Mouse (Mus musculus): ENCODE data around the gene Phyhipl.
A peak's percentile ranks its signal among the peaks of the same experiment; 100 is the strongest.

Phyhipl gene

DNA sequence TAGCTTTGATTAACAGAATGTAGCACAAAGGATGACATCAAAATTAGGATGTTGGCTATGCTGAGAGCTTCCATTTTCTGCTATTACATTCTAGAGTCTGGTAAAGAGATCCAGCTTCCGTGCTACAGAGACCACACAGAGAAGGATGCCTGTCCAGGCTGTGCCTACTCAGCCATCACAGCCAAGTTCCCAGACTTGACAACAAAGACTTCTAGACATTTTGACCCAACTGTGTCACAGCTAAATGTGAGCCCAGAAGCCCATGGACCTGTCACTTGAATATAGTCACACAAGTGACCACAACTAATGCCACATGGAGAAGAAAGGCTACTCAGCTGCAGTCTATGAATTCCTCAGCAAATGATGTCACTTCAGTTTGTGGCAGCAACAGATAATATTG, 24.6 kb downstream of the Phyhipl start:
- DNase-seq, result no peak

DNA sequence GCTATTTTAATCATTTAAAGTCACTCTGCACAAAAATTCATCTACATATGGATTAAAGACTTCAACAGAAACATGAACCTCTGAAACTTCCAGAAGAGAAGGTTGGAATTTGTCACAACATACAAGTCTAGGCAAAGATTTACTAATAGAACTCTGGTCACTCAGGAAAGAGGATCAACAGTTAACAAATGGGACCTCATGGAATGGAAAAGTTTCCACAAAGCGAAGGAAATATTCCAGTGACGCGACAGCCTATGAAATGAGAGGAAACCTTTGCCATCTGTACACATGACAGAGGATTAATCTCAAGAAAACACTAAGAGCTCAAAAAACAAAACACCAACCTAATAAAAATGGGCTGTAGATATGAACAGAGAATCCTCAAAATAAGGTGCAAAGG, 32.3 kb downstream of the Phyhipl start:
- DNase-seq, result no peak

DNA sequence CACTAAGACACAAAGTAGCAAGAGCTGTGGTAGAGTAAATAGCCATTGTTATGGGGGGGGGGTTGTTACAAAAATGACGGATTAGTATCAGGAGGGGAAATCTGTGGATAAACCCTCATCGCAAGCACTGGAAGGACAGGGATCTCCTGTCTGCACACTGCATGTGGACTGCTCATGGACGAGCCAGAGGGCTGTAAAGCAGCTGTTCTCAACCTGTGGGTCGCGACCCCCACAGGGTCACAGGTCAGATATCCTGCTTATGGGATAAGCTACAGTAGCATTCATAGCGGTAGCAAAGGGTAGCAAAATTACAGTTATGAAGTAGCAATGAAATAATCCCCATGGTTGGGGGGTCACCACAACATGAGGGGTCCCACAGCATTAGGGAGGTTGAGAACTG, 39.4 kb downstream of the Phyhipl start:
- no peak for DNase-seq

DNA sequence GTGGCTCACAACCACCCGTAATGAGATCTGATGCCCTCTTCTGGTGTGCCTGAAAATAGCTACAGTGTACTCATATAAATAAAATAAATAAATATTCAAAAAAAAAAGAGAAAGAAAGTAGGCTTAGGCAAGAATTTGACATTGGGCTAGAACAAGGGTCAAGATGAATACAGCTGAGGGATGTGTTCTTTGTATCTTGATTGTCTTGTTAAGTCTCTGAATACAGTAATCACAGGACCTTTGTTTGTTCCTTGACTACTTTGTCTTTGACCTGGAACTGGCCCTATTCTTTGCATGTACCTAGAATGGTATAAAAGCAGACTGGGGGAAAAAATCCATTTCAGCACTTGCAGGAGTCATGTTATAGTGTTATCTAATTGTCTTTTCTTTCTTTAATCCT, 44.1 kb downstream of the Phyhipl start:
- DNase-seq, result no peak

DNA sequence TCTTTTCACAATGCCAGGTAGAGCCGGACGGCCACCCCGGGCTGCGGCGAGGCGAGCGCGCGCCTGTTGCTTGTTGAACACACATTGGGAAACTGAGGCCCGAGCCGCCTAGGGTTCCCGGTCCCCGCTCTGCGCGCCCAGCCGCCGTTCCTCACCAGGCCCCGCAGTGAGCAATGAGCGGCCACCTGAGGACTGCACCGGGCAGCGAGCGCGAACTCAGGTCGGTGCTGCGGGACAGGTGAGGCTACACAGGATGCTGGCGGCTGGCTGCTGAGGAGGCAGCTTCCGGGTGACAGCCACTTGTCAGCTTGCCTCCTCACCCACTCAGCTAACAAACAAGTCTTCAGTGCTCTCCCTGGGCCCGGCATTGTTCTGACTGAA, 55.9 kb downstream of the Phyhipl start:
- no peak for DNase-seq

DNA sequence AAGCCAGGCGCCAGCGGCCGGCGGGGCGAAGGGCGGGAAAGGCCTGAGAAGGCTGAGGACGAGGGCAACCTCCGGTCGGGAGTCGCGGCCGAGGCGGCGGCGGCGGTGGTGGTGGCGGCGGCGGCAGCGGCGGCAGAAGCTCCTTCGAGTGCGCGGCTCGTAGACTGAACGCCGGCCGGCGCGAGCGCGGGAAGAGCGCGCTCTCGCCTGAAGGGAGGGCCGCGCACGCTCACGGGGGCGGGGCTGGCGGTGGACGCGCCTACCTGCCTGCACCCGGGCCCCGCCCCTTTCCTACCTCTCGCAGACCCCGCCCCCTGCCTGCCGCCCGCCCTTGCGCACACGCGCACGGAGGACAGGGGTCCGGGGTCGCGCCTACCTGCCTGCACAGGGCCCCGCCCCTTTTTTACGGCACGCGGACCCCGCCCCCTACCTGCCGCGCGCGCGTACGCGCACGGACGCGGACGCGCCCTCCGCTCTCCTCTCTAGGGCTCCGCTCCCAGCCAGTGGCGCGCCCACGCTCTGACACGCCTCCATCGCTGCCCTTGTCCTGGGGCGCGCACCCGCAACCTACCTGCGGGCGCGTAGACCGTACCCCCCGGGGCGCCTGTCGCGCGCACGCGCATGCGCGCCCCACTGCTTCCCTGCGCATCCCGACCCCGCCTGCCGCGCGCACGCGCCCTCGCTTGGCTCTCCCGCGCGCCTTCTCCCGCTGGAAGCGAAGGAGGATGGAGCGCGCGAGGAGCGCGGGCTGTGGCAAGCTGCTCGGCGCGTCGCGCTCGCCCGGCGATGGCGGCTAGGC, 56.4 kb downstream of the Phyhipl start:
- DNase-seq, result peak; percentile 92

DNA sequence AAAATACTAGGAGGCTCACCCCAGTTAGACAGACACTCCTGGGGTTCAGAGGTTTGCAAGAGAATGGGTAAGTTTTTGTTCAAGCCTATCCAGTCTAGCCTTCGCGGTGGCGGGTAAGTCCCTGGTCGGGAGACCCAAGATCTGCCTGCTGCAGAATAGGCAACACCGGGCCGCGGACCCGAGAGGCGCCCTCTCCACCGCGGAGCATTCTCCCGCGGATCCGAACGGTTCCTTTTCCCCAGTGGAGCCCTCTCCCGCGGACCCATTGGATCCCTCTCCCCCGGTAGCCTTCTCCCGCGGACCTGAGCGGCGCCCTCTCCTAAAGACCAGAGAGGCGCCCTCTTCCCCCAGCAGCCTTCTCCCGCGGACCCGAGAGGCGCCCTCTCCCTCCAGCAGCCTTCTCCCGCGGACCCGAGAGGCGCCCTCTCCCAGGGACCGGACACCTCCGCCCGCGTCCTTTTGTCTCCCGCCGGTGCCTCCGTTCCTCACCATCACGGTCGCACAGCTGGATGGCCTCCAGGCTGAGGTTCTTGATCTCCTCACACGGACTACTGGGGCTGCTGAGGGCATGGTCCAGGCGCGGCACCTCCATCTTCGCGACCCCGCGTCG, 57.1 kb downstream of the Phyhipl start:
- DNase-seq, result no peak

DNA sequence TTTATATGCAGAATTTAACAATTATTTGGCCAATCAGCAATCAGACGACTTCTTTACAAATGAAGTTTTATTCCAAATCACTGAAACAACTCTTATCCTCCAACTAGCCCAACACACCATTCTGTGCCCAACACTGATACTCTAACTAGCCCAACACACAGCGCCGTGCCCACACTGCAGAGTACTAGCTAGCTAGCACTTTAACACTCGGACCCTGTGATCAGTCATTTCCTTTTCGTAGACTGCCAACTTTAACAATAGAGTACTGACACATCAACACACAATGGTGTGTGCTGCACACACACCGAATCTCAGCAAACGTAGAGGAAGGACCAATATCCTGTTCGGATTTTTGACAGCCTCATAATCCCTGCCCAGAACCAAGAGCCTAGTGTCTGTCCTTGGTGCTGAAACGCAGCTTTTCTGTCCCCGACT, 57.7 kb downstream of the Phyhipl start:
- peak; percentile 80 for DNase-seq

DNA sequence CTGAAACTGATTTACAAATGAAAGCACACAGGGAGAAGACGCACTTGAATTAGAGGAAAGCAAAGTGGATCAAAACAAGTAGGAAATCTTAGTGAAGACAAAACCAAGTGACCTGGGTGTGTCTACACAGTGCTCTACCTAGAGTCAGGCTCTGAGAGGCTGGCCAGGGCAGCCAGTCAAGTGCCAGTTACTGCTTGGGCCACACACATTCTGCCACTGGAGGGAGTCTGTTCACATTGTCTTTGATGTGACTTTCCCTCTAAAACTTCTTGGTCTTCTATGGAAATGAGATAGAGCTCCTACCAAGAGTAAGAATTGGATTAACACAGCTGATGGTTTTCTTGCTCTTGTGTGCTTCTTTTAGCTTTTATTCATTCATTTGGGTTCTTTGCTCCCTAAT, 61.8 kb downstream of the Phyhipl start:
- peak; percentile 46 for DNase-seq

DNA sequence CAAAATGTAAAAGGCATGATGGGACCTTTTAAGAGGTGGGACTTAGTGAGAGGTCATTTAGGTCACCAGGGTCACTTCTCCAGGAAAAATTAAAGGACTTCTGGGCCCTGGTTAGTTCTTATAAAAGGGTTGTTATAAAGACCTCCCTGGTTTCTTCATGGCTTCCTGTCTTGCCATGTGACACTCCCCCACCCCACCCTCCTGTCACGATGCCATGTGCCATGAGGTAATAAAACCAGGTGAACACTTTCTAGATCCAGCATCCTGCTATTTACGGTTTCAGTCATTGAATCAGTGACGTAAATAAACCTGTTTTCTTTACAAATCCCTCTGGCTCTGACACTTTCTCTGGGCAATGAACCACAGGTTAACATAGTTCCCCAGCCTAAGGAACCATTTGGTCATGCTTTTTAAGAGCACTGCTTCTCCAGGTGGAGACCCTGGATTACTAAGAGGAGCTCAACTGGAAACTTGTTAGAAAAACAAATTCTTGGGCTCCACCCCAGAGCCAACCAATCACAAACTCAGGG, 68.8 kb downstream of the Phyhipl start:
- no peak for DNase-seq

DNA sequence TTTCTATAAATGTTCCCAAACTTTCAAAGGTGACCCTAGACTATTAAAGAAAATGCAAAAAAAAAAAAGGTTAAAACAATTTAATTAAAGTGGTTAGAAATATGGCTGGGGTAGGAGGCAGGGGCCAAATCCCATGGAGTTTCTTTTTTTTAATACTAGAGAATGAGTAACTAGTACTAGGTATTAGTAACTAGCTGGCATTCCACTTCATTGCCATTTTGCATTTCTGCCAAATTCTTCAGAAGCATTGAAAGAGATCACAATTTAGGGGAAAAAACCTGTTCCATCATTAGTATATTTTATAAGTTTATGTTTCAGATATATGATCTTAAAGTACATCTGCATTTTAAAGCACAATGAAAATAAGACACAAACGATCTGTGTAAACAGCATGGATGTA, 71.6 kb downstream of the Phyhipl start:
- no peak for DNase-seq

DNA sequence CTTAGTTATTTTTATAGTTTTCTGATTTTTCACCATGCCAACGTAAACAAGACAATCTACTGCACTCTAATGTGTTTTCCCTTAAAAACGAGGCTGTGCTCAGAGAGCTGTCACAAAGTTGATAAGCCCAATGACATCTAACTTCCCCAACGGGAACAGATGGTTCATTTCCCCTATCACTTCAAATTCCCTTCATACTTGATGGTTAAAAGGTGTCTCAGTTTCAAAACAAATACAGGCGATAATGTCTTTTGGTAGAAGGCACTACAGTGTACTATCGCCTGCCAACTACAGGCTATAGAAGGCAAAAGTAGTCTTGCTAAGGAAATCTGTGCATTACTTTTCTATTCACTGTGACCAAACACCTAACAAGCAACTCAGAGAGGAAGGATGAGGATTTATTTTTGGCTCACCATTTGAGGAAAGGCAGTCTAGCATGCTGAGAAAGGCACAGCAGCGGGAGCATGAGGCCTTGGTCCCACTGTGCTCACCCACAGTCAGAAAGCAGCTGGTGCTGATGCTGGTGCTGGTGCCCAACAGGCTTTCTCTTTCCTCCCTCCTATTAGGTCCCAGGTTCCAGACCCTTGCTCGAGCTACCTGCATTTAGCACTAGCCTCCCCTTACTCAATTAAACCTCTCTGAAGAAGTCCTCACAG, 74.1 kb downstream of the Phyhipl start:
- no peak for DNase-seq

DNA sequence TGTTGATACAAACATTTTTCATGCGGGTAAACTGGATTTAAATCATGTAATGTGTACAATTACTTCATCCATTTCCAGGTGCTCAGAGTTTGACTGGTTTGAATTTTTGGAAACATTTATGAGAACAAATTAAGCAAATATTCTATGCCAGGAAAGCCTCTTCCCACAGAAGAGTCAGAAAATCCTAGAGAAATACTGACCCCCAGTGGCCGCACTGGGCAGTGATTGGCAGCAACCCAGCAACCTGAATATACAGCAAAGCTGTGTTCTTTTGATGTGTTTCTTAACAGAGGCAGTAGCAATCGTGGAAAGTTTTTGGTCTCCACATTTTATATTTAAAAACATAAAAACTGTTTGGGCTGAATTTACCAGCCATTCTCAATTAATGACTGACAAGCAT, 92.1 kb downstream of the Phyhipl start:
- DNase-seq, result peak; percentile 70

DNA sequence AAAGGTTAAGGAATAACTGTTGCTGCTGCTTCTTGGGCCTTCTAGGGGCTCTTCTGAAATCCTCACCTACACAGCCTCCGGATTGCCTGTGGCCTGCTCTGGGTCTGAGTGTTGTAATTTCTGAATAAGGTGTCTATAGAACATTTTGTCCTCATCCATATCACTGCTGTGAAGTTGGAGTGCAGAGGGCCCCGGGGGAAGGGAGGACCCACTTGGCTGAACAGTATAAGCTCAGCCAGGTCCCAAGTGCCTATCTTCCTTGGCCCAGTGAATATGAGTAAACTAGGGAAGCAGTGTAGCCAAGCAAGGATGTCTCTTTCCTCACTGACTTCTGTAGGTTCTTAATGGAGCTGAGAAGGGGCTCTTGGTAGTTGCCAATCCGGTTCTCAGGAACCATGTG, 103.2 kb downstream of the Phyhipl start:
- no peak for DNase-seq

DNA sequence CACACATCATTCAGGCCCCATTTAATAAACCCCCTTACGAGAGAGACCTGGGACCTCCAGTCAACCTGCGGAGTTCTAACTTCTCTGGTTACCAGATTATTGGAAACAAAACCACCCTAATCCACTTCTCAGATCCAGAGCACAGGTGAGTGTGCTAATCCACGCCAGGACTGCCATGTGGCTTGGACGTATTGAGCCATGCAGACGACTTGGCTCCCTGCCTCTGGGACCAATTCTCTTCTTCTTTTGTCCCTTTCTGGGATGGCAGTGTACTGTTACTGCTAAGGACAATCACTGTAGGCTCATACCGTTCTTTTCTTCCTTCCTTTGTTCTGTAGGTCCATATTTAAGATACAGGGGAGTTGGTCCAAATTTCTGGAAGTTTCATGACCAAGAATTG, 112.9 kb downstream of the Phyhipl start:
- no peak for DNase-seq

DNA sequence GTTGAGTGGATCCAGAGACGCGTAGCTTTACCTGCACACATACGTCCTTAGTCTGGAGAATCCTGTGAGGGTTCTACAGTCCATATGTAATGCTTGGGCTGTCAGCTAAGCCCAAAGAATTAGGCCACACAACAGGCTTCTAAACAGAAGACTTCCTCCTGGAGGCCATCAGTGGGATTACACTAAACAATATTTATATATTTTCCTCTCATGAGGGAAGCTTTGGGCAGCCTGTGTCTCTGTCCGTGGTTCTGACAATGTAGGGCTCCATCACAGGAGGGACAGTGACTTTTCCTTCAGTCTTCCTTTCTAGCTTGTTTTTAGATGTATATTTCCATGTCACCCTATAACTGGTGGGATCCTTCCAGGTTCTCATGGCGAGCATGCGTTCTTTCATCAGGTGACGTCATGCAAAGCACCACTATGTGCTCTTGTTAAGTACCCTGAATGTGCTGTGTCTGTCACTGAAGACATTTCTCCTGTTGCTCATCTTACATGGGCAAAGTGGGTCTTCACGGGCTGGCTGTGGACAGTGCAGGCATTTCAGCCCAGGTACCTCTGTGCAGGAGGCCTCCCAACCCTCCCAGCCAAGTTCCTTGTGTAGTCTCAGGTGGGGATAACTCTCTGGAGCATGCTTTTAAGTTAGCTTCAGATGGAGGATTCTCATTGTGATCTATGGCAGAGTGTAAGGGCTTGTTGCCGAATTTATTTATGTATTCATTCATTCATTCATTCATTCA, 115.1 kb downstream of the Phyhipl start:
- DNase-seq, result peak; percentile 70

DNA sequence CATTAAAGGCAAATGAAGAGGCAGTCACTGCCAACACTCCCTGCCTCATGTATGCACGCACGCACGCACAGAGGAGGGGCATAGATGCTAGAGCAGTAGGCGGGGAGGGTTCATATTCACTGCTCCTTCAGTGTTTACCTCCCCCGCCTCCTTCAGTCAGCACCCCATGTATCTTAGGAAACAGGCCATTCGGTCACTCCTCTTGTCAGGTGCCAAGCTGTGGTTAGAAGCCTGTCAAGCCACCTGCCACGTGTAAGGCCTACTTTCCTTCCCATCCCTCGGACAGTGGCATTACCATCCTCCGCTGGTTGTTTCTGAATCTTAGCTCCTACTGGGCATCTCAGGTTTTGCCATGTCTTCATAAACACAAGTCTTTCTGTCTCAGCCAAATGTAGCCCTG, 116.5 kb downstream of the Phyhipl start:
- no peak for DNase-seq

DNA sequence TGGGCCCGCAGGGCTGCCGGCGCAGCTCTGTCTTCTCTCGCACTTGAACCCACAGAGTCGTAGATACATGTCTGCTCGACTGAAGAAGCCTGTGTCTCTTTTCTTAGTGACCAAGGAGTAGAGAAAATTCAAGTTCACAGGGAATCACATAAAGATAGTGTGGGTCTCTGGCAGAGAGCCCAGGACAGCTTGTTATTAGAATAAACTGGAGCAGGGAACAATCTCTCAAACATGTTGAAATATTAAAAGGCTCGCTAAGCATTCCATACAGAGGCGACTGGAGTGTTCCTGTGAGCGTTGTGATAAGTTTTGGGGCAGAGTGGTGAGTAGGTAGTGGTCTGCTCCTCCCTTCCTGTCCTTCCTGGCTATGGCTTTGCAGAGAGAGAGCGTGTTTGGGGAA, 118.1 kb downstream of the Phyhipl start:
- DNase-seq, result no peak

DNA sequence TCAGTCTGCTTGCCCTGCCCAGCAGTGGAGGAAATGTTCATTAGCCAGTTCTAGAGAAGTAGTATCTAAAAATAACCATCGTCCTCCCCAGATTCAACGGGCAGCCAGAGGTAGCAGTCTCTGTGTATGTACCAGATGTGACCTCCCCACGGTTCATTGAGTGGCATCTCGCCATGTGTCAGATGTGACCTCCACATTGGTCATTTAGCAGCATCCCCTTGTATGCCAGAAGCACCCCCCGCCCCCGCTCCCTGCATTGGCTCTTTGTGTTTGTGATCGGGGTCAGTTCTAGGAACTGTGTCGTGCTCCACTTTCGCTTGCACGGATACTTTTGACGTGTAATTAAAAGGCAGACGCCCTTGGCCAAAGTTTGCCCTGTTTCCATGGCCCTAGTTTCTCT, 120.4 kb downstream of the Phyhipl start:
- peak; percentile 5 for DNase-seq

DNA sequence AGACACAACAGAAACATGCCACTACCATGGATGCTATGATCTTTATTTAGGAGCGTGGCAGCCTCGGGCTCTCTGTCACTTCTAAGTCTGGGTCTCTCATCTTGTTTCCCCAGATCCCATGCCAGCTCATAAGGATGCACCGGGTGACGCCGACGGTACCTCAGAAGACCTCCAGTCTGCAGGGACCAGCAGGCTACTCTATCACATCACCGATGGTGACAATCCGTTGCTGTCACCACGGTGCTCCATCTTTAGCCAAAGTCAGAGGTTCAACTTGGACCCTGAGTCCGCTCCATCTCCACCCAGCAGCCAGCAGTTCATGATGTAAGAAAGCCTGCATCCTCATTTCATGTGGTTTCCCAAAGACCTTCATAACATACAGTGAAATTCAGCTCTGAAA, 121.2 kb downstream of the Phyhipl start:
- no peak for DNase-seq

DNA sequence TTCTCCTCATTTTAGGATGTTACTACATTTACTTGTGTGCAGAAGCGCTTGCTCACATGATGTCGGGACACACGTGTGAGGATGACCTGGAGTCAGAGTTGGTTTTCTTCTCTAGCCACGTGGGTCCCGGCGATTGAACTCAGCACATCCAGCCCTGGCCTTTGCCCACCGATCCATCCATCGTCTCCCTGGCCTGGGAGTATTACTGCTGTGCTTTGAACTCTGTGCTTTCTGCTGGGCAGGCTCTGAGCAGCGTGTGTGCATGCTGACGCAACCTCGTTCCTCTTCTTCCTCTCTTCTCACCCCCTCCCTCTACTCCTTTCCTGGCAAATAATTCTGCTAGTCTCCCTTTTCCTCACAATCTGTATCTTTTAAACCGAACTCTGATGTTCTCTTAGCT, 121.8 kb downstream of the Phyhipl start:
- no peak for DNase-seq

DNA sequence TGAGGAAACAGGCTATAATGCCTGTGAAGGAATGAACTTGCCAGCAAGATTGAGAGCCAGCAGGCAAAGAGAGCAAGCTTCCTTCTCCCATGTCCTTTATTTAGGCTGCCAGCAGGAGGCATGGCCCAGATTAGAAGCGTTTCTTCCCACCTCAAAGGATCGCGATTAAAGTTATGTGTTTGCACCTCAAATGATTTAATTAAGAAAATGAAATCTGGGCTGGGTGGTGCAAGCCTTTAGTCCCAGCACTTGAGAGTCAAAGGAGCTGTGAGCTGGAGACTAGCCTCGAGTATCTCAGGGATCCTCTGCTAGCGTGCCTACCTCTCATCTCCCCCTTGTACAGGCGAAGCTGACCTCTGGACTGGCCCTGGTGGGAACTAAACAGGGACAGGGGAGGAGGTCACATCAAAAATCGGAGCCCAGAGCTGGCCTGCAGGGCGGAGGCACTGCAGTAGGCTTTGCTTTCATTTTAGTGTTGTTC, 122.4 kb downstream of the Phyhipl start:
- no peak for DNase-seq

DNA sequence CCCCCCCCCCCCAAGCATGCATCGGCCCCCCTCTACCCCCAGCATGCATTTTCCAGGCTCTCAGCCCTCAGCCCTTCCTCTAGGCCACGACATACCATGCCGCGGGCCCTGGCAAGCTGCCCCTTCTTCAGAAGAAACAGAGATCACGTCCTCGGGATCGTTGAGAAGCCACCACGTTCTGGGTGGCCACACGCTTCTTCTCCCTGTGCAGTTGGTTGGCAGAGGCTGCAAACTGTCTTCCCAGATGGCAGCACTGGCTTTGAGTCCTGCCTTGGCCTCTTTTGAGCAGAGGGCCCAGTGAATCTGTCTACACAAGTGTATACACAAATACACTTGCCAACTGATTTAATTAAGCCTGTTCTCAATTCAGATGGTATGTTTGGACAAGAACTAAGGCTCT, 123.5 kb downstream of the Phyhipl start:
- no peak for DNase-seq

All from embryo, embryonic 11 days (tissue).